Mouse (Mus musculus) neural tube, embryonic 11.5 days (tissue): ENCODE data around the gene Krtap28-10. TPM values are rescaled to one million over a fixed set of nuclear protein-coding genes. Genes with fewer than 3 reads are reported as not detected.
"Not testable (repeated sequence)": the region's sequence is repeated elsewhere in the genome, so short reads cannot be mapped to it uniquely, and the experiment has no call there.

ENCODE experiments used
- ATAC-seq: fragments of 200-750 bp; cut with Nextera tagmentation; 2 replicates; pipeline ENCODE4 v1.8.0; 2017; ENCODE audit warnings: moderate number of reproducible peaks, mild to moderate bottlenecking, moderate TSS enrichment, moderate library complexity; ENCODE audit not compliant: insufficient read depth, low FRiP score, low TSS enrichment
- DNase-seq: peaks from one replicate; pipeline ENCODE4 v3.0.0-alpha.2; 2015; ENCODE audit warnings: low spot score
- H3K27ac ChIP-seq: fragments of 300-500 bp; sonication (generic); 2 replicates; pipeline ENCODE4 v1.5.1; 2014; ENCODE audit warnings: low read depth, mild to moderate bottlenecking, low read length
- H3K27me3 ChIP-seq: fragments of 300-500 bp; sonication (generic); 2 replicates; pipeline ENCODE4 v1.6.1; 2014; ENCODE audit warnings: mild to moderate bottlenecking, low read length, mixed read lengths; ENCODE audit not compliant: control insufficient read depth, insufficient read depth
- H3K36me3 ChIP-seq: fragments of 300-500 bp; sonication (generic); 2 replicates; pipeline ENCODE4 v1.6.1; 2014; ENCODE audit warnings: mild to moderate bottlenecking, low read length, moderate library complexity, mixed read lengths; ENCODE audit not compliant: control insufficient read depth, insufficient read depth
- H3K4me1 ChIP-seq: fragments of 300-500 bp; sonication (generic); 2 replicates; pipeline ENCODE4 v1.6.1; 2014; ENCODE audit warnings: low read length, mixed read lengths; ENCODE audit not compliant: control insufficient read depth, insufficient read depth
- H3K4me2 ChIP-seq: fragments of 300-500 bp; sonication (generic); 2 replicates; pipeline ENCODE4 v1.6.1; 2014; ENCODE audit warnings: low read depth, mild to moderate bottlenecking, moderate library complexity
- H3K4me3 ChIP-seq: fragments of 300-500 bp; sonication (generic); 2 replicates; pipeline ENCODE4 v1.5.1; 2014; ENCODE audit warnings: low read depth, low read length
- H3K9ac ChIP-seq: fragments of 300-500 bp; sonication (generic); 2 replicates; pipeline ENCODE4 v1.6.1; 2014; ENCODE audit warnings: mild to moderate bottlenecking, low read length
- H3K9me3 ChIP-seq: fragments of 300-500 bp; sonication (generic); 2 replicates; pipeline ENCODE4 v1.6.1; 2016; ENCODE audit warnings: low read length; ENCODE audit not compliant: control insufficient read depth
- WGBS: fragments of 180-500 bp; shearing (Covaris S2); extraction: QIAGEN DNeasy Blood & Tissue Kit; methylation state at CpG from one replicate; pipeline ENCODE4 v1.1.7; 2014; 5-methylcytosine and 5-hydroxymethylcytosine counted together
- polyA plus RNA-seq: library from polyadenylated mRNA; unstranded; fragments of >200 nt; fragmentation: Nextera tagmentation; extraction: Ambion mirVana; gene quantifications from 2 replicates; pipeline ENCODE4 v1.2.1, GENCODE M21; 2014

Krtap28-10 gene
- polyA plus RNA-seq, 1 experiment from 2014 or later, result not detected

- H3K9ac ChIP-seq, result no peak overlapping the region
- H3K27me3 ChIP-seq, result no peaks in the 10 kb centered on the region
- DNase-seq (no peak), ATAC-seq (no peak)
- no peaks in the 10 kb centered on the region for H3K36me3 ChIP-seq
- 89% methylated on average over 6 of the region's 6 CpGs for WGBS
- no peaks in the 10 kb centered on the region for H3K9me3 ChIP-seq
- H3K4me2 ChIP-seq, result no peak overlapping the region
- no peak overlapping the region for H3K4me3 ChIP-seq
- H3K27ac ChIP-seq, result no peak overlapping the region
- H3K4me1 ChIP-seq, result no peaks in the 10 kb centered on the region
These were observed 9.8 kb downstream of the Krtap28-10 start for GRCm38 (mm10) chr1:83032508-83032907.

GRCm38 (mm10) chr1:83031950-83032349 is 10.3 kb downstream of the Krtap28-10 start:
- H3K9me3 ChIP-seq, result no peaks in the 10 kb centered on the region
- H3K27ac ChIP-seq, result no peak overlapping the region
- DNase-seq (no peak), ATAC-seq (no peak)
- no peaks in the 10 kb centered on the region for H3K4me1 ChIP-seq
- no peak overlapping the region for H3K4me2 ChIP-seq
- no peak overlapping the region for H3K4me3 ChIP-seq
- H3K27me3 ChIP-seq, result no peaks in the 10 kb centered on the region
- WGBS, result 65% methylated on average over 1 of the region's 1 CpGs
- no peaks in the 10 kb centered on the region for H3K36me3 ChIP-seq
- H3K9ac ChIP-seq, result no peak overlapping the region

GRCm38 (mm10) chr1:83016556-83016955 is 25.7 kb downstream of the Krtap28-10 start:
- WGBS, result 65% methylated on average over 1 of the region's 1 CpGs
- Histone ChIP-seq H3K9me3 (no peaks in the 10 kb centered on the region), H3K9ac (no peak overlapping the region), H3K27ac (no peak overlapping the region), H3K36me3 (no peaks in the 10 kb centered on the region), H3K4me2 (no peak overlapping the region), H3K27me3 (no peaks in the 10 kb centered on the region), H3K4me3 (no peak overlapping the region), H3K4me1 (no peaks in the 10 kb centered on the region)
- DNase-seq (no peak), ATAC-seq (no peak)

- no peak overlapping the region for H3K4me2 ChIP-seq
- H3K4me3 ChIP-seq, result no peak overlapping the region
- DNase-seq, result no peak
- 78% methylated on average over 10 of the region's 10 CpGs for WGBS
- no peaks in the 10 kb centered on the region for H3K36me3 ChIP-seq
- no peaks in the 10 kb centered on the region for H3K9me3 ChIP-seq
- H3K4me1 ChIP-seq, result no peaks in the 10 kb centered on the region
- no peak overlapping the region for H3K27ac ChIP-seq
- H3K9ac ChIP-seq, result no peak overlapping the region
- no peak for ATAC-seq
- no peaks in the 10 kb centered on the region for H3K27me3 ChIP-seq
These were observed 26.9 kb downstream of the Krtap28-10 start for GRCm38 (mm10) chr1:83015329-83015879.

- WGBS, result 92% methylated on average over 3 of the region's 3 CpGs
- Histone ChIP-seq H3K4me3 (no peak overlapping the region), H3K27ac (no peak overlapping the region), H3K9ac (no peak overlapping the region), H3K27me3 (no peaks in the 10 kb centered on the region), H3K4me1 (no peaks in the 10 kb centered on the region), H3K4me2 (no peak overlapping the region), H3K9me3 (no peaks in the 10 kb centered on the region), H3K36me3 (no peaks in the 10 kb centered on the region)
- DNase-seq (no peak), ATAC-seq (no peak)
These were observed 27.8 kb downstream of the Krtap28-10 start for GRCm38 (mm10) chr1:83014477-83014876.

- Histone ChIP-seq H3K27ac (no peak overlapping the region), H3K4me2 (no peak overlapping the region), H3K4me1 (no peaks in the 10 kb centered on the region), H3K27me3 (no peaks in the 10 kb centered on the region), H3K9me3 (no peaks in the 10 kb centered on the region), H3K9ac (no peak overlapping the region), H3K36me3 (no peaks in the 10 kb centered on the region), H3K4me3 (no peak overlapping the region)
- WGBS, result 65% methylated on average over 6 of the region's 6 CpGs
- ATAC-seq (no peak), DNase-seq (no peak)
These were observed 34.8 kb downstream of the Krtap28-10 start for GRCm38 (mm10) chr1:83007471-83007870.

GRCm38 (mm10) chr1:83006218-83007179 is 35.8 kb downstream of the Krtap28-10 start:
- Histone ChIP-seq H3K36me3 (no peaks in the 10 kb centered on the region), H3K4me2 (no peak overlapping the region), H3K9ac (no peak overlapping the region), H3K27ac (no peak overlapping the region), H3K27me3 (no peaks in the 10 kb centered on the region), H3K4me3 (no peak overlapping the region), H3K4me1 (no peaks in the 10 kb centered on the region), H3K9me3 (no peaks in the 10 kb centered on the region)
- no peak for DNase-seq
- WGBS, result 90% methylated on average over 8 of the region's 8 CpGs
- ATAC-seq, result no peak

- H3K27me3 ChIP-seq, H3K36me3 ChIP-seq, H3K9ac ChIP-seq, ATAC-seq, DNase-seq, H3K27ac ChIP-seq, H3K4me3 ChIP-seq, H3K4me2 ChIP-seq, H3K9me3 ChIP-seq, H3K4me1 ChIP-seq: not testable (repeated sequence)
- WGBS, result 97% methylated on average over 6 of the region's 9 CpGs
These were observed 42.0 kb downstream of the Krtap28-10 start, which contains the start of gene Gm47959 for GRCm38 (mm10) chr1:83000306-83000705. Gene Gm47959, plus strand, starts transcription at chr1:83000548.

- no peaks in the 10 kb centered on the region for H3K4me1 ChIP-seq
- 81% methylated on average over 3 of the region's 3 CpGs for WGBS
- DNase-seq, result no peak
These were observed 48.3 kb downstream of the Krtap28-10 start for GRCm38 (mm10) chr1:82993947-82994346.

More at GRCm38 (mm10) chr1:82993947-82994346, 48.3 kb downstream of the Krtap28-10 start:
- Histone ChIP-seq H3K36me3 (no peaks in the 10 kb centered on the region), H3K9ac (no peak overlapping the region), H3K27ac (no peak overlapping the region), H3K4me2 (no peak overlapping the region), H3K9me3 (no peaks in the 10 kb centered on the region), H3K4me3 (no peak overlapping the region), H3K27me3 (no peaks in the 10 kb centered on the region)
- ATAC-seq, result no peak
